Mouse (Mus musculus): ENCODE results near the gene Ick.

Gene Ick

GRCm38 (mm10) chr9:78104973-78105372 lies 4.0 kb upstream of the Ick start:
- no peak for DNase-seq (ENCODE audit: low read depth, low spot score)

GRCm38 (mm10) chr9:78105501-78105932 lies 3.5 kb upstream of the Ick start:
- no peak for DNase-seq (ENCODE audit: low read depth, low spot score)

GRCm38 (mm10) chr9:78106821-78107220 lies 2.2 kb upstream of the Ick start:
- no peak for DNase-seq (ENCODE audit: low read depth, low spot score)

- DNase-seq (ENCODE audit: low read depth, low spot score): peak; percentile 57
Measured at GRCm38 (mm10) chr9:78107582-78107911, 1.4 kb upstream of the Ick start.

- DNase-seq (ENCODE audit: low read depth, low spot score): peak; percentile 96
Measured at GRCm38 (mm10) chr9:78107912-78108795, 838 bp upstream of the Ick start.

- DNase-seq (ENCODE audit: low read depth, low spot score): peak; percentile 57
Measured at GRCm38 (mm10) chr9:78109656-78110055, 664 bp downstream of the Ick start.

GRCm38 (mm10) chr9:78111456-78111855 lies 2.5 kb downstream of the Ick start:
- DNase-seq (ENCODE audit: low read depth, low spot score): no peak

- DNase-seq (ENCODE audit: low read depth, low spot score): peak; percentile 92
Measured at GRCm38 (mm10) chr9:78112770-78113537, 4.0 kb downstream of the Ick start.

GRCm38 (mm10) chr9:78113538-78113885 lies 4.5 kb downstream of the Ick start:
- DNase-seq (ENCODE audit: low read depth, low spot score): no peak

- no peak for DNase-seq (ENCODE audit: low read depth, low spot score)
Measured at GRCm38 (mm10) chr9:78115746-78116145, 6.8 kb downstream of the Ick start.

- no peak for DNase-seq (ENCODE audit: low read depth, low spot score)
Measured at GRCm38 (mm10) chr9:78117690-78118089, 8.7 kb downstream of the Ick start.

- DNase-seq (ENCODE audit: low read depth, low spot score): no peak
Measured at GRCm38 (mm10) chr9:78121358-78121757, 12.4 kb downstream of the Ick start.

GRCm38 (mm10) chr9:78121985-78122384 lies 13.0 kb downstream of the Ick start:
- DNase-seq (ENCODE audit: low read depth, low spot score): no peak

GRCm38 (mm10) chr9:78122939-78123712 lies 14.1 kb downstream of the Ick start:
- DNase-seq (ENCODE audit: low read depth, low spot score): no peak

GRCm38 (mm10) chr9:78124297-78124696 lies 15.3 kb downstream of the Ick start:
- no peak for DNase-seq (ENCODE audit: low read depth, low spot score)

- no peak for DNase-seq (ENCODE audit: low read depth, low spot score)
Measured at GRCm38 (mm10) chr9:78126007-78126406, 17.0 kb downstream of the Ick start.

- no peak for DNase-seq (ENCODE audit: low read depth, low spot score)
Measured at GRCm38 (mm10) chr9:78126643-78127042, 17.7 kb downstream of the Ick start.

- DNase-seq (ENCODE audit: low read depth, low spot score): no peak
Measured at GRCm38 (mm10) chr9:78135658-78136057, 26.7 kb downstream of the Ick start.

GRCm38 (mm10) chr9:78138044-78138676 lies 29.2 kb downstream of the Ick start:
- no peak for DNase-seq (ENCODE audit: low read depth, low spot score)

- DNase-seq (ENCODE audit: low read depth, low spot score): no peak
Measured at GRCm38 (mm10) chr9:78139463-78139862, 30.5 kb downstream of the Ick start.

- DNase-seq (ENCODE audit: low read depth, low spot score): no peak
Measured at GRCm38 (mm10) chr9:78146099-78146498, 37.1 kb downstream of the Ick start.

- DNase-seq (ENCODE audit: low read depth, low spot score): no peak
Measured at GRCm38 (mm10) chr9:78146627-78147026, 37.6 kb downstream of the Ick start.

All from CD4-positive, CD25-positive, alpha-beta regulatory T cell, adult 2 months (primary cell).